Comparison of ENCODE assay signal across 8 mouse cellular contexts in genomic region chr10:21994431-21994914, GRCm38 (mm10).
DNase-seq lines count a peak whose midpoint lies in the region; ATAC-seq and TF ChIP-seq lines count a peak whose summit lies in the region.

No protein-coding gene starts in this region.

- peak; percentile 98 for TF ChIP-seq POLR2A in embryonic fibroblast, embryonic 13.5 days (IDR thresholded peaks at IDR 0.05; ENCODE audit: low read depth, low read length)

- H3K27me3 ChIP-seq in C2C12 (ENCODE audit: control insufficient read depth, insufficient read depth, insufficient read length), result no peaks in the 10 kb centered on the region
- H3K27me3 ChIP-seq in heart, embryonic 10.5 days (ENCODE audit: insufficient read depth, poor library complexity, severe bottlenecking), result 0 out of 2 replicates have a peak, but pooled peaks cover 3% of the 10 kb centered on the region
- H3K27me3 ChIP-seq in kidney, embryonic 15.5 days, result 0 out of 2 replicates have a peak, but pooled peaks cover 3% of the 10 kb centered on the region
- H3K27me3 ChIP-seq in limb, embryonic 15.5 days, result no peaks in the 10 kb centered on the region
- no peaks in the 10 kb centered on the region for H3K27me3 ChIP-seq in midbrain, postnatal 0 days (ENCODE audit: insufficient read depth, low read length)

- WGBS in heart, embryonic 10.5 days, result under 1% methylated on average over 40 of the region's 40 CpGs
- WGBS in kidney, embryonic 15.5 days, result under 1% methylated on average over 40 of the region's 40 CpGs
- under 1% methylated on average over 39 of the region's 40 CpGs for WGBS in limb, embryonic 15.5 days
- 1% methylated on average over 39 of the region's 40 CpGs for WGBS in midbrain, postnatal 0 days

- H3K79me2 ChIP-seq in C2C12 (ENCODE audit: control insufficient read depth, insufficient read depth), result peaks cover 51% of the 10 kb centered on the region

- H3K4me2 ChIP-seq in kidney, embryonic 15.5 days, result peak overlapping the region; percentile 92
- peak overlapping the region; percentile 81 for H3K4me2 ChIP-seq in limb, embryonic 15.5 days
- H3K4me2 ChIP-seq in midbrain, postnatal 0 days (ENCODE audit: low read depth, low read length, poor library complexity, severe bottlenecking), result peak overlapping the region; percentile 99

- ATAC-seq in kidney, embryonic 15.5 days (replicated peaks; ENCODE audit: low FRiP score), result peak; percentile 98
- peak; percentile 94 for ATAC-seq in limb, embryonic 15.5 days (ENCODE audit: insufficient number of reproducible peaks, low FRiP score, low TSS enrichment, low read depth)
- ATAC-seq in midbrain, postnatal 0 days (ENCODE audit: low FRiP score), result peak; percentile 92

- H3K79me3 ChIP-seq in C2C12 (ENCODE audit: low read depth), result peaks cover 47% of the 10 kb centered on the region

- peak; percentile 98 for DNase-seq in brain, adult 2 months (ENCODE audit: low read depth, low spot score)
- peak; percentile 96 for DNase-seq in heart, embryonic 10.5 days (ENCODE audit: low spot score)
- DNase-seq in midbrain, postnatal 0 days (ENCODE audit: low spot score), result peak; percentile 95
- DNase-seq in spleen, postnatal 10 days (ENCODE audit: low spot score in 2 of 2), result peak; percentile 93 to 97

- H3K9me3 ChIP-seq in heart, embryonic 10.5 days, result no peaks in the 10 kb centered on the region
- no peaks in the 10 kb centered on the region for H3K9me3 ChIP-seq in kidney, embryonic 15.5 days (replicated peaks)
- H3K9me3 ChIP-seq in limb, embryonic 15.5 days, result no peaks in the 10 kb centered on the region
- H3K9me3 ChIP-seq in midbrain, postnatal 0 days (ENCODE audit: low read length), result no peaks in the 10 kb centered on the region

- H3K4me1 ChIP-seq in embryonic fibroblast, embryonic 13.5 days (ENCODE audit: control insufficient read depth, insufficient read depth, low read length), result 0 out of 2 replicates have a peak, but pooled peaks cover 5% of the 10 kb centered on the region
- peaks cover 24% of the 10 kb centered on the region for H3K4me1 ChIP-seq in heart, embryonic 10.5 days
- H3K4me1 ChIP-seq in kidney, embryonic 15.5 days, result peaks cover 38% of the 10 kb centered on the region
- H3K4me1 ChIP-seq in limb, embryonic 15.5 days, result peaks cover 44% of the 10 kb centered on the region
- H3K4me1 ChIP-seq in midbrain, postnatal 0 days (ENCODE audit: insufficient read depth, low read length), result no peaks in the 10 kb centered on the region

- peak overlapping the region; percentile 61 for H3K4me3 ChIP-seq in C2C12 (ENCODE audit: insufficient read depth, poor library complexity, severe bottlenecking)
- H3K4me3 ChIP-seq in embryonic fibroblast, embryonic 13.5 days (ENCODE audit: insufficient read depth, low read length), result peak overlapping the region; percentile 92
- H3K4me3 ChIP-seq in heart, embryonic 10.5 days, result peak overlapping the region; percentile 69
- H3K4me3 ChIP-seq in kidney, embryonic 15.5 days (replicated peaks), result peak overlapping the region; percentile 73
- peak overlapping the region; percentile 73 for H3K4me3 ChIP-seq in limb, embryonic 15.5 days
- H3K4me3 ChIP-seq in midbrain, postnatal 0 days (ENCODE audit: low read depth, low read length), result peak overlapping the region; percentile 56

- H3ac ChIP-seq in C2C12 (ENCODE audit: control insufficient read depth, insufficient read length, low read depth), result peak overlapping the region; percentile 97

- H3K27ac ChIP-seq in embryonic fibroblast, embryonic 13.5 days (ENCODE audit: insufficient read depth, low read length), result peak overlapping the region; percentile 97
- H3K27ac ChIP-seq in heart, embryonic 10.5 days, result peak overlapping the region; percentile 90
- H3K27ac ChIP-seq in kidney, embryonic 15.5 days, result peak overlapping the region; percentile 97
- H3K27ac ChIP-seq in limb, embryonic 15.5 days, result peak overlapping the region; percentile 97
- peak overlapping the region; percentile 73 for H3K27ac ChIP-seq in midbrain, postnatal 0 days (ENCODE audit: low read depth, low read length)

- peak overlapping the region; percentile 72 for H3K9ac ChIP-seq in kidney, embryonic 15.5 days
- H3K9ac ChIP-seq in limb, embryonic 15.5 days, result peak overlapping the region; percentile 88
- peak overlapping the region; percentile 80 for H3K9ac ChIP-seq in midbrain, postnatal 0 days (replicated peaks; ENCODE audit: low read length, poor library complexity, severe bottlenecking)

- H3K36me3 ChIP-seq in C2C12 (ENCODE audit: control insufficient read depth, insufficient read depth), result peaks cover 42% of the 10 kb centered on the region
- H3K36me3 ChIP-seq in heart, embryonic 10.5 days, result peaks cover 30% of the 10 kb centered on the region
- H3K36me3 ChIP-seq in kidney, embryonic 15.5 days, result peaks cover 29% of the 10 kb centered on the region
- peaks cover 24% of the 10 kb centered on the region for H3K36me3 ChIP-seq in limb, embryonic 15.5 days
- peaks cover 18% of the 10 kb centered on the region; the same call in 1 of the 2 replicates for H3K36me3 ChIP-seq in midbrain, postnatal 0 days (ENCODE audit: insufficient read depth, low read length)

- no peak for TF ChIP-seq CTCF in C2C12 (IDR thresholded peaks at IDR 0.05; ENCODE audit: control insufficient read depth, insufficient read depth, insufficient read length)
- TF ChIP-seq CTCF in embryonic fibroblast, embryonic 13.5 days (IDR thresholded peaks at IDR 0.05; ENCODE audit: borderline replicate concordance, insufficient read depth, low read length), result no peak
- peak; percentile 10; the same call in 1 of the 2 replicates for TF ChIP-seq CTCF in midbrain, postnatal 0 days (IDR thresholded peaks at IDR 0.05)

TF ChIP-seq in C2C12, 6 proteins besides CTCF, POLR2A, EP300 and RAD21:
- TF ChIP-seq MAX (IDR thresholded peaks at IDR 0.05), result no peak
- TF ChIP-seq USF1 (IDR thresholded peaks at IDR 0.05; ENCODE audit: low read depth), result no peak
- no peak for TF ChIP-seq MYOG (IDR thresholded peaks at IDR 0.05; ENCODE audit: control insufficient read depth, extremely low read depth, insufficient read length)
- no peak for TF ChIP-seq CEBPB (IDR thresholded peaks at IDR 0.05; ENCODE audit: low read depth)
- no peak for TF ChIP-seq FOSL1 (IDR thresholded peaks at IDR 0.05; ENCODE audit: insufficient read depth, low read length, poor library complexity, severe bottlenecking)
- TF ChIP-seq MYOD1 (IDR thresholded peaks at IDR 0.05; ENCODE audit: control insufficient read depth, insufficient read length, low read depth), result no peak
TF ChIP-seq in C2C12: peak in this region for 0.

Comparison
In these comparisons a context has a peak if more than half of its experiments do, and no peak if none do; other contexts are left out.
1. Peak in every context shown above with its lines: DNase-seq, ATAC-seq, H3K4me3 ChIP-seq and H3K27ac ChIP-seq.